Mouse (Mus musculus) embryonic stem cell, embryonic (primary cell): ENCODE measurements at regions not wholly inside any gene's neighbourhood (a gene's known extent, or its start where the extent isn't known, plus 50 kb on each side); places are given as distances from the start of the nearest gene placed in this dataset.

Experiments used
- CTCF ChIA-PET, 4 experiments: fragments of 300-600 bp in 2 of 4; fragments of 350-600 bp in 2 of 4; sonication (Branson Sonifier 250); formaldehyde crosslinking; loops; one replicate each; lab custom pipeline; 2022; ENCODE audit warnings: inconsistent platforms in 2 of 4; lab: Charles Lee
- POLR2A ChIA-PET, 4 experiments: fragments of 300-600 bp in 2 of 4; fragments of 350-600 bp in 2 of 4; sonication (Branson Sonifier 250); formaldehyde crosslinking; loops; one replicate each; lab custom pipeline; 2022; ENCODE audit warnings: antibody characterized with exemption in 4 of 4, inconsistent platforms in 1 of 4; lab: Charles Lee

DNA sequence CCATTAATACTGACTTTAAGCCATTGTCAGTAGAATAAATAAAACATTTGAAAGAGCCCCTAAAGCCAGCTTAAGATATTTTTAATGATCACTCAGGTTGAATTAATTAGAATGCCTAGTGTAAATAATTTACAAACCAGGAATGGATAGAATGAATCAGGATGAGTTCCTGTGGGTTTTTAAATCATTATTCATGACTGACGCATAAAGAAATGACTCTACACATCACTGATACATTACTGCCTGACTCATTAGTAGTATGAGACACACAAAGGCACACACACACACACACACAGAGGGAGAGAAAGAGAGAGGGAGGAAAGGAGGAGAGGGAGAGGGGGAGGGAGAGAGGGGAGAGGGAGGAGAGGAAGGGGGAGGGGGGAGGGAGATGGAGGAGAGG, 612.0 kb downstream of the Ipmk start:
- CTCF ChIA-PET, result no interaction called here
- POLR2A ChIA-PET, result no interaction called here

DNA sequence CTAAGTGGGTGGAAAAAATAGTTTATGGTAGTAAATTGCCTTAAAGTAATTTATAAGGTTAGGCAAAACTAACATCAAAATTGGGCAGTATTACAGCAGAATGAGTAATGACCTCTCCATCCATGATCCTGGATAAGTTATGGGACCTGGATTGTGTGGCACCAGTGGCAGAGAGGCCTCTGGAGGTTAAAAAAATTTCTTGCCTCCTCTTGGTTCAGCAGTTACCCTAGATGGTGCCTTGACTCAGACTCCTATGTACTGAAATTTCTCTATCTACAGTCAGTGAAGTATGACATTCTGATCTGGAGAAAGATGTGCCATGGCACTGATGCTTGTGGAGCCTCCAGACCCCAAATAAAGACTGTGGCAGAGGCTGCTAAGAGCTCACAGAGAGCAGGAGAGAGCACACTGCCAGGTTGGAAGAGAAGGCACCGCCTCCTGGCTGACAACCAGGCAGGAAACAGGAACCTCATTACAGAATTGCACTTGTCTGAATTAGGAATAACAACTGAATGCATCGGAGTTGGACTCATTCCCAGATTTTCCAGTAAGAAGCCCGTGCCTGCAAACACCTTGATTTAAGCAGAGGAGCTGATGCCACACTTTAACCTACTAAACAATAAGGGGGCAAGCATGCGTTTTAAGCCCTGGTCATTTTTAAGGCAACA, 613.0 kb downstream of the Ipmk start:
- ChIA-PET CTCF (no interaction called here), POLR2A (no interaction called here)

DNA sequence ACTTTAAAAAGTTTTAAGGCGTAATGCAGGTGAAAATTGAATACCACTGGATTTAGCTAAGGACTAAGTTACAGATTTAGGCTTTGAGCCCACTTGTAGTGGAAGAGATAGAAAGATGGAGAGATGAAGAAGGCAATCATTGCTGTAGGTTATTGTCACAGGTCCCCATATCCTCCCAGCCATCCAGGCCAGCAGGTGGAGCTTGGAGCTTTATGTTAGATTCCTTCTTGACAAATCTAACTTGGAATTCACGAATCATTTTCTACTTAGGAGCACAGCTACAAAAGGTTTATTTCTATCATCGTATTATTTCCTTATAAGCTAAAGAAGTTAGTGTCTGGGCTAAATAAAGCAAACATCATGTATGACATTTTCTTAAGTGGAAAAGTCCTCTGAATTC, 630.5 kb downstream of the Ipmk start:
- CTCF ChIA-PET, result interaction anchor here in 1 of 4 experiments (0.6 kb wide), 1 partner anchor 440 kb away, joined by 3 read pairs; no protein-coding TSS in a partner anchor
- POLR2A ChIA-PET, result interaction anchor here in 1 of 4 experiments (0.6 kb wide), 1 partner anchor 16 kb away, joined by 3 read pairs; no protein-coding TSS in a partner anchor

DNA sequence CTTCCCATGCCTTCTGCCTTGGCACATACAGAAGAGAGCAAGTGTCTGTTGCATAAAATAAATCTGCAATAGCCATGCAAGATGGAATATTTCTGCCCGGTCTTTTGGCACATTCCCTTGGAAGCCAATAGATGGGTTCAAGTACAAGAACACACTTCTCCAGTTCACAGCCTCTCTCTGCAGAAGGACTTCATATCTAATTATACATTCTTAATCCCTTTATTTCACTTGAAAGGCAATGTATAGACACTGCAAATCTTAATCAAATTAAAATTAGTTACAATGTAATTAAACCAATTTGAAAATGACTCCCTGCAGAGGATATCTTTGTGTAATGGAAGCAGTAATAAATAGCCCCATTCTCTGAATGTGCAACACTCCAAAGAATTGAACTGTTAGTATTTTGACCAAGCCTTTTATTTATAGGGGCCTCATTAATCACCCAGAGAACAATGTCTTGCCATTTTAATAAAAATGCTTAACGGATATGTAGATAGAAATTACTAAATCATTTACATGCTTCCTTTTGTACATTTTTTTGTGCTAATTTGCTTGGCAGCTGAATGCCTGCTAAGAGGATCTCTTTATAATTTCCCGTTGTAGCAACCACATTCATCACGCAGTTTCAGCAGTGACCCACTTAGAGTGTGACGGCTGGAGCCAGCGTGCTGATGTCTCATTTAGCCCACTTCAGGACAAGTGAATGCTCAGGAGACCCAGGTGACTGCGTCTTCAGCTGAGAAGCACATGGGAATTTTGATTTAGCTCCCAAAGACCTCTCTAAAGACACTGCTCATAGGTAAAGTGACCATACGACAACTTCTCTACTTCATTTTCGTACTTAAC, 651.5 kb upstream of the Zwint start:
- CTCF ChIA-PET, result no interaction called here
- POLR2A ChIA-PET, result no interaction called here
